Mouse (Mus musculus) MEL (cell line): ENCODE measurements around the gene Rsad2. TPM values are rescaled to one million over a fixed set of nuclear protein-coding genes. Genes with fewer than 3 reads are reported as not detected.

ENCODE experiments used
- DNase-seq: peaks from one replicate; pipeline ENCODE4 v3.0.0; 2011; ENCODE audit warnings: low read depth, low spot score
- H3K27ac ChIP-seq: 2 replicates; pipeline ENCODE4 v1.5.1; 2012; ENCODE audit warnings: low read depth, mild to moderate bottlenecking, control low read depth, low read length, moderate library complexity; ENCODE audit not compliant: control insufficient read depth
- H3K27me3 ChIP-seq, 2 experiments: fragments of 150-350 bp in 1 of 2; sonication (generic) in 1 of 2; 2 replicates each; pipeline ENCODE4 v1.6.1; 2012; ENCODE audit warnings: low read length in 2 of 2, mild to moderate bottlenecking in 2 of 2, improper control_type of control experiment in 1 of 2, moderate library complexity in 1 of 2; ENCODE audit not compliant: insufficient read depth in 2 of 2, control insufficient read depth in 1 of 2
- H3K36me3 ChIP-seq, 2 experiments: 2 replicates each; pipeline ENCODE4 v1.6.1; 2012 to 2014; ENCODE audit warnings: low read length in 2 of 2, improper control_type of control experiment in 1 of 2, inconsistent platforms in 1 of 2, mild to moderate bottlenecking in 1 of 2; ENCODE audit not compliant: insufficient read depth in 2 of 2, control insufficient read depth in 1 of 2
- H3K4me1 ChIP-seq, 2 experiments: fragments of 150-350 bp in 1 of 2; sonication (generic) in 1 of 2; 2 replicates each; pipeline ENCODE4 v1.6.1; 2012; ENCODE audit warnings: low read length in 2 of 2, improper control_type of control experiment in 1 of 2, mild to moderate bottlenecking in 1 of 2; ENCODE audit not compliant: insufficient read depth in 2 of 2, control insufficient read depth in 1 of 2
- H3K4me3 ChIP-seq, 2 experiments: fragments of 150-350 bp in 1 of 2; sonication (generic) in 1 of 2; 2 replicates each; pipeline ENCODE4 v1.5.1; 2012; ENCODE audit warnings: low read depth in 2 of 2, low read length in 2 of 2, mild to moderate bottlenecking in 2 of 2, moderate library complexity in 2 of 2, control low read depth in 1 of 2, improper control_type of control experiment in 1 of 2; ENCODE audit not compliant: control insufficient read depth in 1 of 2, insufficient read depth in 1 of 2
- H3K79me2 ChIP-seq: 2 replicates; pipeline ENCODE4 v1.6.1; 2012; ENCODE audit warnings: mild to moderate bottlenecking, low read length, moderate library complexity; ENCODE audit not compliant: control insufficient read depth, poor library complexity, insufficient read depth
- H3K9ac ChIP-seq: 2 replicates; pipeline ENCODE4 v1.6.1; 2012; ENCODE audit warnings: low read depth, mild to moderate bottlenecking, control low read depth, low read length, moderate library complexity; ENCODE audit not compliant: control insufficient read depth, poor library complexity, severe bottlenecking
- H3K9me3 ChIP-seq: fragments of 150-350 bp; sonication (generic); replicated peaks from 2 replicates; pipeline ENCODE4 v1.6.1; 2012; ENCODE audit warnings: mild to moderate bottlenecking, low read length, improper control_type of control experiment, moderate library complexity; ENCODE audit not compliant: insufficient read depth
- CHD2 ChIP-seq: IDR thresholded peaks from 2 replicates; pipeline ENCODE4 v1.6.1; 2011; ENCODE audit warnings: low read length, improper control_type of control experiment
- CTCF ChIP-seq, 3 experiments: IDR thresholded peaks in 2 of 3; conservative IDR thresholded peaks in 1 of 3; 2 replicates each; pipeline ENCODE4 v1.5.1; 2011 to 2012; ENCODE audit warnings: low read length in 3 of 3, low read depth in 2 of 3, mild to moderate bottlenecking in 2 of 3, improper control_type of control experiment in 1 of 3, inconsistent platforms in 1 of 3, mixed read lengths in 1 of 3, moderate library complexity in 1 of 3; ENCODE audit not compliant: control insufficient read depth in 1 of 3, insufficient read depth in 1 of 3, poor library complexity in 1 of 3, severe bottlenecking in 1 of 3
- ELF1 ChIP-seq: IDR thresholded peaks from 2 replicates; pipeline ENCODE4 v1.6.1; 2014; ENCODE audit warnings: low read depth, mild to moderate bottlenecking, inconsistent platforms, low read length, improper control_type of control experiment, moderate library complexity
- EP300 ChIP-seq, 2 experiments: IDR thresholded peaks; 2 replicates each; pipeline ENCODE4 v1.6.1; 2011; ENCODE audit warnings: improper control_type of control experiment in 2 of 2, low read length in 2 of 2, low read depth in 1 of 2, mild to moderate bottlenecking in 1 of 2
- GATA1 ChIP-seq: IDR thresholded peaks from 2 replicates; pipeline ENCODE4 v1.6.1; 2011; ENCODE audit warnings: low read depth, low read length, improper control_type of control experiment
- HCFC1 ChIP-seq: IDR thresholded peaks from 2 replicates; pipeline ENCODE4 v1.6.1; 2012; ENCODE audit warnings: low read depth, mild to moderate bottlenecking, inconsistent platforms, low read length, improper control_type of control experiment, moderate library complexity
- KAT2A ChIP-seq: conservative IDR thresholded peaks from 2 replicates; pipeline ENCODE4 v1.6.1; 2012; ENCODE audit warnings: low read depth, low read length, improper control_type of control experiment, inconsistent platforms
- MAX ChIP-seq: IDR thresholded peaks from 2 replicates; pipeline ENCODE4 v1.6.1; 2011; ENCODE audit warnings: low read length, improper control_type of control experiment
- MEF2A ChIP-seq: IDR thresholded peaks from 2 replicates; pipeline ENCODE4 v1.6.1; 2014; ENCODE audit warnings: low read depth, mild to moderate bottlenecking, inconsistent platforms, low read length, improper control_type of control experiment; ENCODE audit not compliant: poor library complexity, insufficient replicate concordance, severe bottlenecking; ENCODE audit errors: extremely low read depth
- MYB ChIP-seq: IDR thresholded peaks from 2 replicates; pipeline ENCODE4 v1.6.1; 2011; ENCODE audit warnings: mild to moderate bottlenecking, low read depth, low read length, improper control_type of control experiment
- MYC ChIP-seq: IDR thresholded peaks from 2 replicates; pipeline ENCODE4 v1.6.1; 2011; ENCODE audit warnings: low read depth, mild to moderate bottlenecking, low read length, improper control_type of control experiment, moderate library complexity
- NRF1 ChIP-seq: IDR thresholded peaks from 2 replicates; pipeline ENCODE4 v1.6.1; 2014; ENCODE audit warnings: low read depth, mild to moderate bottlenecking, inconsistent platforms, low read length, improper control_type of control experiment, moderate library complexity; ENCODE audit not compliant: poor library complexity, insufficient read depth, severe bottlenecking
- POLR2AphosphoS2 ChIP-seq: IDR thresholded peaks from 2 replicates; pipeline ENCODE4 v1.6.1; 2011; ENCODE audit warnings: low read length, improper control_type of control experiment
- RAD21 ChIP-seq: IDR thresholded peaks from 2 replicates; pipeline ENCODE4 v1.6.1; 2011; ENCODE audit warnings: mild to moderate bottlenecking, low read depth, low read length, improper control_type of control experiment
- RCOR1 ChIP-seq: IDR thresholded peaks from 2 replicates; pipeline ENCODE4 v1.6.1; 2012; ENCODE audit warnings: low read depth, mild to moderate bottlenecking, inconsistent platforms, low read length, improper control_type of control experiment
- SMC3 ChIP-seq: IDR thresholded peaks from 2 replicates; pipeline ENCODE4 v1.6.1; 2011; ENCODE audit warnings: low read depth, low read length, improper control_type of control experiment
- TAL1 ChIP-seq: IDR thresholded peaks from 2 replicates; pipeline ENCODE4 v1.6.1; 2012; ENCODE audit warnings: mild to moderate bottlenecking, inconsistent platforms, low read length, moderate library complexity, mixed read lengths
- TCF12 ChIP-seq: IDR thresholded peaks from 2 replicates; pipeline ENCODE4 v1.6.1; 2014; ENCODE audit warnings: low read depth, mild to moderate bottlenecking, inconsistent platforms, low read length, improper control_type of control experiment, moderate library complexity
- USF1 ChIP-seq: IDR thresholded peaks from 2 replicates; pipeline ENCODE4 v1.6.1; 2014; ENCODE audit warnings: low read depth, mild to moderate bottlenecking, inconsistent platforms, low read length, improper control_type of control experiment, moderate library complexity
- USF2 ChIP-seq, 2 experiments: IDR thresholded peaks; 2 replicates each; pipeline ENCODE4 v1.6.1; 2011 to 2012; ENCODE audit warnings: improper control_type of control experiment in 2 of 2, low read length in 2 of 2, borderline replicate concordance in 1 of 2, inconsistent platforms in 1 of 2, low read depth in 1 of 2, mild to moderate bottlenecking in 1 of 2; ENCODE audit not compliant: insufficient read depth in 1 of 2
- ZKSCAN1 ChIP-seq: IDR thresholded peaks from 2 replicates; pipeline ENCODE4 v1.6.1; 2012; ENCODE audit warnings: low read depth, mild to moderate bottlenecking, inconsistent platforms, low read length, improper control_type of control experiment, moderate library complexity
- ZMIZ1 ChIP-seq: IDR thresholded peaks from 2 replicates; pipeline ENCODE4 v1.6.1; 2012; ENCODE audit warnings: low read depth, mild to moderate bottlenecking, inconsistent platforms, low read length, improper control_type of control experiment, moderate library complexity
- polyA plus RNA-seq, 2 experiments: library from polyadenylated mRNA; stranded (reverse) in 1 of 2; unstranded in 1 of 2; fragments of >175 nt in 1 of 2; fragments of >200 nt in 1 of 2; gene quantifications; 2 replicates each; pipeline versions ENCODE4 v1.2.1 to v1.2.4; 2012; ENCODE audit warnings: low replicate concordance in 2 of 2, low read depth in 1 of 2; ENCODE audit not compliant: insufficient read length in 2 of 2, insufficient read depth in 1 of 2, missing spikeins in 1 of 2
- total RNA-seq: library from RNA; depleted of rRNA; stranded (reverse); fragments of 300-350 nt; gene quantifications from 2 replicates; pipeline ENCODE4 v1.2.3, GENCODE M21; 2012

Rsad2 gene
- total and polyA plus RNA-seq, 3 experiments = 0.42 to 0.61 TPM; not detected in 1

- Histone ChIP-seq H3K9ac (no peak overlapping the region), H3K4me3 (no peak overlapping the region), H3K36me3 (no peaks in the 10 kb centered on the region), H3K4me1 (no peaks in the 10 kb centered on the region; a peak in 1 of 4 replicates), H3K9me3 (no peaks in the 10 kb centered on the region)
- DNase-seq = peak; percentile 44
- TF ChIP-seq TCF12 (no peak), MYB (no peak)
- TF ChIP-seq, all 39 proteins: peak for 0
- no peaks in the 10 kb centered on the region for H3K27me3 ChIP-seq
- no peaks in the 10 kb centered on the region for H3K79me2 ChIP-seq
- no peak overlapping the region for H3K27ac ChIP-seq
These were observed 5.1 kb downstream of the Rsad2 start for GRCm38 (mm10) chr12:26451150-26451549.

DNA sequence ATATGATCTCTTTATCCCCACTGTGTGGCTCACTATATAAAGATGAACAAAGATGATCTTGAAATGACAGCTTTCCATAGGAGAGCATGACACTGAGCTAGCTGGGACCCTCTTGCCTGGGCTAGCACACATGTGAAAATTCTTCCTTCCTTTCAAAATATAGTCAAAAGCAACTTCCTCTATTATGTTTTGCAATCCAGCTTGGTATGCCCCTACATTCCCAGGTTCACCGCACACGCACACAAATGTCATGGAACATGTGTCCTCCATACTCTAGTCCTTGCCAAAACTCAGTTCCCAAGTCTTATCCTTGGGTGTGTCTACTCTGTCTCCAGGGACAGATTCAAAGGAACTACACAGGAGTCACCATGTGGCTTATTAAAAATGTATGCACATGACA, 6.8 kb downstream of the Rsad2 start:
- Histone ChIP-seq H3K4me3 (no peak overlapping the region), H3K27ac (no peak overlapping the region), H3K4me1 (no peaks in the 10 kb centered on the region; a peak in 1 of 4 replicates), H3K9me3 (no peaks in the 10 kb centered on the region), H3K79me2 (no peaks in the 10 kb centered on the region), H3K36me3 (no peaks in the 10 kb centered on the region), H3K9ac (no peak overlapping the region), H3K27me3 (no peaks in the 10 kb centered on the region)
- DNase-seq = no peak
- no peak for TF ChIP-seq POLR2AphosphoS2
- no peak for TF ChIP-seq NRF1
- TF ChIP-seq ELF1 = no peak

GRCm38 (mm10) chr12:26446377-26447045, 9.7 kb downstream of the Rsad2 start:
- Histone ChIP-seq H3K27ac (no peak overlapping the region), H3K36me3 (no peaks in the 10 kb centered on the region), H3K9me3 (no peaks in the 10 kb centered on the region), H3K4me3 (no peak overlapping the region), H3K27me3 (no peaks in the 10 kb centered on the region), H3K79me2 (no peaks in the 10 kb centered on the region), H3K9ac (no peak overlapping the region), H3K4me1 (no peaks in the 10 kb centered on the region; a peak in 1 of 4 replicates)
- no peak for TF ChIP-seq ZMIZ1
- no peak for TF ChIP-seq KAT2A
- no peak for TF ChIP-seq USF1
- no peak for TF ChIP-seq EP300 (IDR thresholded peaks at IDR 0.05; ENCODE audit: low read depth in 1 of 2, low read length in 2 of 2)
- TF ChIP-seq MYC = no peak
- no peak for TF ChIP-seq CHD2
- no peak for TF ChIP-seq USF2 (IDR thresholded peaks at IDR 0.05; ENCODE audit: borderline replicate concordance in 1 of 2, insufficient read depth in 1 of 2, low read depth in 1 of 2, low read length in 2 of 2)
- TF ChIP-seq GATA1 = no peak
- TF ChIP-seq HCFC1 = no peak
- no peak for TF ChIP-seq ZKSCAN1
- TF ChIP-seq TCF12 = no peak
- no peak for TF ChIP-seq RAD21
- TF ChIP-seq TAL1 = no peak
- TF ChIP-seq MEF2A = no peak
- no peak for TF ChIP-seq MAX
- TF ChIP-seq SMC3 = no peak
- no peak for TF ChIP-seq CTCF (IDR thresholded peaks at IDR 0.05 in 2 of 3, conservative IDR thresholded peaks at IDR 0.05 in 1 of 3; ENCODE audit: control insufficient read depth in 1 of 3, insufficient read depth in 1 of 3, low read depth in 2 of 3, low read length in 3 of 3, poor library complexity in 1 of 3, severe bottlenecking in 1 of 3)
- no peak for TF ChIP-seq RCOR1
- DNase-seq = no peak
